Mouse (Mus musculus) heart, postnatal 0 days (tissue): ENCODE measurements around the gene Fscn3. TPM values are rescaled to one million over a fixed set of nuclear protein-coding genes. Genes with fewer than 3 reads are reported as not detected.
A peak's percentile ranks its signal among the peaks of the same experiment; 100 is the strongest.

Experiments
- ATAC-seq: fragments of 200-750 bp; cut with Nextera tagmentation; 2 replicates; pipeline ENCODE4 v1.8.0; 2017; ENCODE audit warnings: low read depth, moderate number of reproducible peaks, moderate library complexity; ENCODE audit not compliant: insufficient read depth
- DNase-seq: peaks from one replicate; pipeline ENCODE4 v3.0.0-alpha.2; 2016; ENCODE audit warnings: low spot score
- H3K27ac ChIP-seq: fragments of 300-500 bp; sonication (generic); 2 replicates; pipeline ENCODE4 v1.5.1; 2014; ENCODE audit warnings: low read depth, mild to moderate bottlenecking
- H3K27me3 ChIP-seq: fragments of 300-500 bp; sonication (generic); 2 replicates; pipeline ENCODE4 v1.6.1; 2014; ENCODE audit warnings: low read length, mixed read lengths; ENCODE audit not compliant: control insufficient read depth, insufficient read depth
- H3K36me3 ChIP-seq: fragments of 300-500 bp; sonication (generic); replicated peaks from 2 replicates; pipeline ENCODE4 v1.6.1; 2014; ENCODE audit warnings: low read length, mixed read lengths; ENCODE audit not compliant: control insufficient read depth, insufficient read depth
- H3K4me1 ChIP-seq: fragments of 300-500 bp; sonication (generic); 2 replicates; pipeline ENCODE4 v1.6.1; 2014; ENCODE audit warnings: antibody characterized with exemption; ENCODE audit not compliant: control insufficient read depth, insufficient read depth
- H3K4me2 ChIP-seq: fragments of 300-500 bp; sonication (generic); 2 replicates; pipeline ENCODE4 v1.6.1; 2014; ENCODE audit warnings: low read depth, mild to moderate bottlenecking, low read length, moderate library complexity
- H3K4me3 ChIP-seq: fragments of 300-500 bp; sonication (generic); 2 replicates; pipeline ENCODE4 v1.5.1; 2014; ENCODE audit warnings: low read depth, low read length
- H3K9ac ChIP-seq: fragments of 300-500 bp; sonication (generic); replicated peaks from 2 replicates; pipeline ENCODE4 v1.6.1; 2014; ENCODE audit warnings: low read depth, low read length, mixed read lengths
- H3K9me3 ChIP-seq: fragments of 300-500 bp; sonication (generic); replicated peaks from 2 replicates; pipeline ENCODE4 v1.6.1; 2016; ENCODE audit warnings: low read length; ENCODE audit not compliant: control insufficient read depth
- CTCF ChIP-seq: IDR thresholded peaks from 2 replicates; pipeline ENCODE4 v1.5.1; 2016; ENCODE audit warnings: antibody characterized with exemption, control low read depth, low read depth
- EP300 ChIP-seq: IDR thresholded peaks from 2 replicates; pipeline ENCODE4 v1.6.1; 2016; ENCODE audit warnings: antibody characterized with exemption, low read depth
- WGBS: fragments of 180-500 bp; shearing (Covaris S2); extraction: QIAGEN DNeasy Blood & Tissue Kit; methylation state at CpG from one replicate; pipeline ENCODE4 v1.1.7; 2014; 5-methylcytosine and 5-hydroxymethylcytosine counted together
- polyA plus RNA-seq: library from polyadenylated mRNA; unstranded; fragments of >200 nt; fragmentation: Nextera tagmentation; extraction: Ambion mirVana; gene quantifications from 2 replicates; pipeline ENCODE4 v1.2.1, GENCODE M21; 2015
- total RNA-seq: library from RNA; depleted of rRNA; stranded (reverse); fragments of >200 nt; gene quantifications from 2 replicates; pipeline ENCODE4 v1.2.3, GENCODE M21; 2014; ENCODE audit warnings: low replicate concordance

The Fscn3 gene
- total and polyA plus RNA-seq, 2 experiments from 2014 or later, result not detected

DNA sequence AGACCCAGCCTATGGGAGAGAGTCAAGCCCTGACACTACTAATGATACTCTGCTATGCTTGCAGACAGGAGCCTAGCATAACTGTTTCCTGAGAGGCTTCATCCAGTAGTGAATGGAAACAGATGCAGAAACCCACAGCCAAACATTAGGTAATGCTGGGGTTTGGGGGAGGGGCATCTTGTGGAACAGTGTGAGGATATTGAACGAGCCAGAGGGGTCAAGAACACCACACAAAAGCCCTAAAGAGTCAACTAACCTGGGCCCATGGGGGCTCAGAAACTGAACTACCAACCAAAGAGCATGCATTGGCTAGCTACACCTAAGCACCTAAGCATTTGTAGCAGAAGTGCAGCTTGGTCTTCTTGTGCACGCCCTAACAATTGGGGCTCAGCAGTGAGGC is 16.4 kb upstream of the Fscn3 start:
- Histone ChIP-seq H3K4me3 (no peak overlapping the region), H3K9me3 (no peaks in the 10 kb centered on the region), H3K4me1 (no peaks in the 10 kb centered on the region), H3K4me2 (no peak overlapping the region), H3K36me3 (peaks cover 10% of the 10 kb centered on the region), H3K27ac (no peak overlapping the region), H3K27me3 (no peaks in the 10 kb centered on the region), H3K9ac (no peak overlapping the region)
- ATAC-seq (no peak), DNase-seq (no peak)
- WGBS, result 69% methylated on average over 2 of the region's 2 CpGs
- TF ChIP-seq CTCF, result no peak
- no peak for TF ChIP-seq EP300

DNA sequence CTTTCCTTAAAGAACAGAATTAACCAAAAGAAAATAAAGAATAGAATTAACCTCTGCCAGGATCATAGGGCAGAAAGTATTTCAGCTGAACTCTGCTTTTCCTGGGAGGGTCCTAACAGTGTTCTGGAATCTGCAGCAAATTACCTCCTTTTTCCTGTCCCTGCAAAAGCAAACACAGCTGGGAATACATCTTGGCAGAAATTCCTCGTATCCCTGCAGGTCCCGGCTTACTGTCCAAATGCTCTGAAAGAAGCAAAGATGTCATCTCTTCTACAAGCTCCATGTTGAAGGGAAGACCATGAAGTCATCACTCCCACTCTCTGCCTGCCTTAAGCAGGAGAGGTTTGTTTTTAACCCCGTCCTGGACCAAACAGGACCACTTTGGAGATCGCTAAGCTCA is 10.6 kb upstream of the Fscn3 start:
- DNase-seq (peak; percentile 28), ATAC-seq (no peak)
- no peak for TF ChIP-seq EP300
- 51% methylated on average over 4 of the region's 4 CpGs for WGBS
- H3K36me3 ChIP-seq, result peaks cover 33% of the 10 kb centered on the region
- H3K9ac ChIP-seq, result no peak overlapping the region
- H3K27ac ChIP-seq, result peak overlapping the region; percentile 86
- peak overlapping the region; percentile 50 for H3K4me2 ChIP-seq
- no peaks in the 10 kb centered on the region for H3K27me3 ChIP-seq
- peaks cover 29% of the 10 kb centered on the region for H3K4me1 ChIP-seq
- H3K9me3 ChIP-seq, result no peaks in the 10 kb centered on the region
- no peak overlapping the region for H3K4me3 ChIP-seq

DNA sequence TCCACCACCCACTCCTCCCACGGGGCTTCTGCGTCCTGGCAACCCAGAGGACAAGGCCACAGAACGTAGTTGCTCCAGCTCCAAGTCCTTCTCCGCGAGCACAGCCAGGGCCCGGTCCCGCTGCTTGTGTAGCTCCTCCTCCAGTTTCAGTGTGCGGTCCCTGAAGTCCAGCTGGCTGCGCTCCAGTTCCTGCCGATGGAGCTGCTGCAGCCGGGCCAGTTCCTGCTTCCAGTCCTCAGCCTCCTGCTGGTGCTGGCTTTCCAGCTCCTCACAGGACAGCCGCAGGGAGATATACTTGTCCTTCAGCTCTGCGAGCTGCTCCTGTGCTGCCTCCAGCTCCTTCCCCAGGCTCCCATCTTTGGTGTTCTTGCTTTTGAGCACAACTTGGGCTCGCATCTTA is 9.1 kb upstream of the Fscn3 start:
- H3K36me3 ChIP-seq, result peaks cover 33% of the 10 kb centered on the region
- peak overlapping the region; percentile 50 for H3K4me2 ChIP-seq
- TF ChIP-seq CTCF (0 out of 2 replicates have a peak, but pooled peaks have one; percentile 5), EP300 (no peak)
- H3K27me3 ChIP-seq, result no peaks in the 10 kb centered on the region
- H3K27ac ChIP-seq, result peak overlapping the region; percentile 86
- peak overlapping the region; percentile 31 for H3K4me3 ChIP-seq
- ATAC-seq, result peak; percentile 22
- H3K9me3 ChIP-seq, result no peaks in the 10 kb centered on the region
- WGBS, result 45% methylated on average over 14 of the region's 14 CpGs
- peak; percentile 76 for DNase-seq
- H3K9ac ChIP-seq, result 0 out of 2 replicates have a peak overlapping the region, but pooled peaks have one; percentile 27
- H3K4me1 ChIP-seq, result peaks cover 29% of the 10 kb centered on the region

DNA sequence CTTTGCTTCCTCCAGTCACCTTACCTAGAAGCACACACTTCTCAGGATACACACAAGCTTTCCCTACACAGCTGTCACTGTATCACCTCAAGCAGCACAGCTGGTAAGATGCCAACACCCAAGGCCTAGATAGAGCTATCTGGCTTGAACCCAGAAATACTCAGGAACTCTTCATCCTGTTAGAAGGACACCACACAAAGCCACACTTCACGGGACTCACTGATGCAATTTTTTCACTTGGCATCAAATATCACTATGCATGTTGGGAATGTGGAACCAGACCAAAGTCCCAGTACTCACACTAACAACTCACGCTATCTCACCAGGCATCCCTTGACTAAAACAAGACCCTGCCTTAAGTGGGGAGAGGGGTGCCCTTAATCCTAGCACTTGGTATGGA is 7.9 kb upstream of the Fscn3 start:
- 25% methylated on average over 2 of the region's 2 CpGs for WGBS
- H3K27me3 ChIP-seq, result no peaks in the 10 kb centered on the region
- H3K4me1 ChIP-seq, result peaks cover 35% of the 10 kb centered on the region
- peaks cover 33% of the 10 kb centered on the region for H3K36me3 ChIP-seq
- no peak for DNase-seq
- no peaks in the 10 kb centered on the region for H3K9me3 ChIP-seq
- no peak overlapping the region for H3K9ac ChIP-seq
- no peak for TF ChIP-seq CTCF
- TF ChIP-seq EP300, result no peak
- no peak overlapping the region for H3K4me3 ChIP-seq
- H3K27ac ChIP-seq, result no peak overlapping the region
- H3K4me2 ChIP-seq, result peak overlapping the region; percentile 82
- no peak for ATAC-seq

DNA sequence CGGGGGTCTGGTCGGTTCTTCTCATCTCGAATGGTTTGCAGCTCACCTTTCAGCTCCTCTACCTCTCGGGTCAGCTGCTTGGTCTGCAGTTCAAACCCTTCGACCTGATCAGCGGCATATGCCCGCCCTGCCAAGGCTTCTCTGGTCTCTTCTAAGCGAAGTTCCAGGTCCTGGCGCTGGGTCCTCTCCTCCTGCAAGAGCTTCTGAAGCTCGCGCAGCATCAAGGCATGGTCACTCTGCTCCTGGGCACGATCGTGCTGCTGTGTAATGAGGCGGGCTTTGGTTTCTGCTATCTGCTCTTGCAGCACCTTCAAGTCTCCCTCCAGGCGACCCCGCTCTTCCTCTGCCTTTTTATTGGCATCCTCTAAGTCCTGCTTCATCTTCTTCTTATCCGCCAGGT is 7.2 kb upstream of the Fscn3 start:
- H3K27ac ChIP-seq, result no peak overlapping the region
- no peak for TF ChIP-seq EP300
- no peak for DNase-seq
- ATAC-seq, result no peak
- 77% methylated on average over 17 of the region's 17 CpGs for WGBS
- H3K9ac ChIP-seq, result peak overlapping the region; percentile 63
- H3K9me3 ChIP-seq, result no peaks in the 10 kb centered on the region
- H3K27me3 ChIP-seq, result no peaks in the 10 kb centered on the region
- H3K4me2 ChIP-seq, result peak overlapping the region; percentile 82
- peaks cover 40% of the 10 kb centered on the region for H3K4me1 ChIP-seq
- peaks cover 34% of the 10 kb centered on the region for H3K36me3 ChIP-seq
- H3K4me3 ChIP-seq, result peak overlapping the region; percentile 72

DNA sequence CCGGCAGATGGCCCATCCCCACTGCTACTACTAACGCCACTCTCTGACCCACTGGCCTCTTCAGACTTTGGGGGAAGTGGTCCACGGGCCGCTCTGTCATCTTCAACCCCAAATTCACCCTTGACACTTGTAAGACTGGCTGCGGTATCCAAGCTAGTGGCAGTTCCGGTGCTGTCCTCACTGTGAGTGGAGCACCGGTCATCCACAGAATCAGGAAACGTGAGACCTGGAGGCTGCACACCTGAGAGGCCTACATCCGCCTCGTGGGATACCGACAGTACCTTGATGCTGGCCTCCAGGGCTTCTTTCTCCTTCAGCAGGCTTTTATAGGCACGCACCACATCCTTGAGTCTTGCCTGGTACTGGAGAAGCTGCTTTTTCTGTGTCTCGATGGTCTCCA is 6.7 kb upstream of the Fscn3 start:
- peaks cover 40% of the 10 kb centered on the region for H3K4me1 ChIP-seq
- H3K27ac ChIP-seq, result peak overlapping the region; percentile 57
- H3K27me3 ChIP-seq, result no peaks in the 10 kb centered on the region
- 17% methylated on average over 13 of the region's 13 CpGs for WGBS
- TF ChIP-seq EP300 (no peak), CTCF (no peak)
- H3K4me2 ChIP-seq, result peak overlapping the region; percentile 82
- DNase-seq (no peak), ATAC-seq (no peak)
- peak overlapping the region; percentile 63 for H3K9ac ChIP-seq
- H3K36me3 ChIP-seq, result peaks cover 35% of the 10 kb centered on the region
- H3K4me3 ChIP-seq, result peak overlapping the region; percentile 72
- no peaks in the 10 kb centered on the region for H3K9me3 ChIP-seq
